Comparison of ENCODE assay signal across 11 mouse cellular contexts in the genomic region with DNA sequence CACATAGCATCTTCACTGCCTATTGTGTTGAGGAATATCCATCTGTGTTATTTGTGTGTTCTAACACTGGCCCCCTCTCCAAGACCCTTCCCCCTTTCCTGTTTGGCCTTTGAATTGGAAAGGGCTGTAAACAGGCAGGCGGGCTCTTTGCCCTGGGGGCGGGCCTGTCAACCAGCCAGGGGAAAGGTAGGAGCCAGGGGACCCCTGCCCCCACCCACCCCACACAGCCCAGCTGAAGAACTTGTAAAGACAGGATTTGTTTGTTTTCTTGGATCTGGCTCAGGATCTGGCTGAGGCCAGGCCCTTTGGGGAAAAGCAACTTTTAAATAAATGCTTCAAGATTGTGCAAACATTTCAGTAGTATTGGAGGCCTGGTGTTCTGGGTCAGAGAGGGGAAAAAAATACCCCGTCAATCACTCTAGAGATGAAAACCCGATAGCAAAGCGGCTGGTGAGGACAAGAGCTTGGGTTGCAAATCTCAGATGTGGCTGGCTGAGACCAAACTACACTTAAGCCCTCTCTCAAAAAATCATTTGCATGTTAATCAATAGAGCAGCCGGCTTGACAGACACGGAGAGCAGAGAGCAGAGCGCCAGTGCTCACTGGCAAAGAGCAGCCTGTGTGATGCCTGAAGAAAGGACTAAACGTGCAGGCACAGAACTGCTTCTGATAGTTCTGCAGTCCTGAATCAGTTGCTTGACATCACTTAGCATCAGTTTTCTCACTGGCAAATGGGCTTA. TPM values are rescaled to one million over a fixed set of nuclear protein-coding genes. Genes with fewer than 3 reads are reported as not detected.
DNase-seq lines count a peak whose midpoint lies in the region; ATAC-seq lines count a peak whose summit lies in the region.
"Had no signal": no experiment of that assay in that cellular context is flagged by ENCODE, and none has a peak within 500 bp of the region (broad histone marks: within the 10 kb centered on the region; RNA-seq: fewer than 3 reads in every experiment).

No protein-coding gene starts in this region.

- no peak overlapping the region for H3K27ac ChIP-seq in intestine, embryonic 15.5 days

- H3K4me3 ChIP-seq in intestine, embryonic 15.5 days (replicated peaks): no peak overlapping the region

- no peaks in the 10 kb centered on the region for H3K9me3 ChIP-seq in intestine, embryonic 15.5 days

- DNase-seq in cerebellum, postnatal 10 days: peak; percentile 29 to 44
- no peak for DNase-seq in cerebellum, adult 8-10 months
- DNase-seq in urinary bladder, postnatal 14 days (ENCODE audit: low spot score): peak; percentile 10
- DNase-seq in urinary bladder, postnatal 25 days (ENCODE audit: low spot score): no peak
- peak; percentile 38 to 58 for DNase-seq in kidney, postnatal 4 days
- peak; percentile 32 for DNase-seq in yolk sac, embryonic 10.5 days (ENCODE audit: low spot score)
- no peak for DNase-seq in frontal cortex, postnatal 10 days (ENCODE audit: low spot score in 2 of 2)
- DNase-seq: adrenal gland, postnatal 25 days; cerebellum, postnatal 25 days had no signal

- H3K4me2 ChIP-seq in intestine, embryonic 15.5 days (replicated peaks): no peak overlapping the region

- no peaks in the 10 kb centered on the region for H3K36me3 ChIP-seq in intestine, embryonic 15.5 days

- peaks cover 11% of the 10 kb centered on the region for H3K27me3 ChIP-seq in intestine, embryonic 15.5 days (replicated peaks)

- WGBS in intestine, embryonic 15.5 days: 38% methylated on average over 9 of the region's 9 CpGs

- no peak for ATAC-seq in intestine, embryonic 15.5 days
- ATAC-seq: inflammation-experienced regulatory T-cells, adult 6 months had no signal

- H3K4me1 ChIP-seq in intestine, embryonic 15.5 days (replicated peaks): peaks cover 7% of the 10 kb centered on the region

- no peak overlapping the region for H3K9ac ChIP-seq in intestine, embryonic 15.5 days

RNA-seq across cellular contexts. Expression of a gene that starts 2.4 kb away (rescaled TPM):
- polyA plus RNA-seq in intestine, embryonic 15.5 days (2015; fragmentation: Nextera tagmentation; extraction: Ambion mirVana): not detected in 2 replicates
- polyA plus RNA-seq: inflammation-experienced regulatory T-cells, adult 6 months had no signal

Comparison
In these comparisons a context has a peak if more than half of its experiments do, and no peak if none do; other contexts are left out.
1. DNase-seq: peak in cerebellum, postnatal 10 days (2 of 2), urinary bladder, postnatal 14 days (single experiment), kidney, postnatal 4 days (2 of 2) and yolk sac, embryonic 10.5 days (single experiment); none in cerebellum, adult 8-10 months (single experiment), urinary bladder, postnatal 25 days (single experiment) and frontal cortex, postnatal 10 days (0 of 2).